ENCODE assay signal across 18 mouse cellular contexts in the genomic region with DNA sequence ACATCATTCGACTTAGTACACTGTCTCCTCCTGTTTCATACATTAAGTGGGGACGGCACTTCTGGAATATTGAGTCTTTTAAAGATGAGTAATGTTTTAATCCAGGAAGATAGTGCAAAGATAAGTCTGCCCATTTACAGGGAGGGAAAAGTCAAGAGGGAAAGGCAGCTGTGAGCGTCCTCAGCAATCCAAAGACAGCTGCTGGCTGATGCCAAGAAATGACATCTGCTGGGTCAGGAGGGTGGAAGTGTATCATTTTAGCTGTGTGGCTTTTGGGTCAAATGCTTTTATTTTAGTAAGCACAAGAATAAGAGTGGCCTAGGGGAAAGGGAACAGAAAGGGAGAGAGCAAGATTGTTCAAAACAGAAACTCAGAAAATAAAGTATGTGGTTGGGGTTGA. TPM values are rescaled to one million over a fixed set of nuclear protein-coding genes. Genes with fewer than 3 reads are reported as not detected.
DNase-seq lines count a peak whose midpoint lies in the region; ATAC-seq lines count a peak whose summit lies in the region.
"Had no signal": no experiment of that assay in that cellular context is flagged by ENCODE, and none has a peak within 500 bp of the region (broad histone marks: within the 10 kb centered on the region; RNA-seq: fewer than 3 reads in every experiment).

No protein-coding gene starts in this region.

- no peak overlapping the region for H3K27ac ChIP-seq in embryonic facial prominence, embryonic 14.5 days (replicated peaks; ENCODE audit: low read depth, low read length)
- H3K27ac ChIP-seq in embryonic facial prominence, embryonic 10.5 days (replicated peaks), result no peak overlapping the region
- H3K27ac ChIP-seq: forebrain, embryonic 15.5 days; heart, embryonic 13.5 days; hindbrain, embryonic 15.5 days had no signal

- 60% methylated on average over 3 of the region's 3 CpGs for WGBS in embryonic facial prominence, embryonic 14.5 days
- 79% methylated on average over 3 of the region's 3 CpGs for WGBS in embryonic facial prominence, embryonic 10.5 days

- H3K27me3 ChIP-seq in embryonic facial prominence, embryonic 14.5 days (replicated peaks; ENCODE audit: control insufficient read depth, insufficient read depth, low read length), result no peaks in the 10 kb centered on the region
- H3K27me3 ChIP-seq in embryonic facial prominence, embryonic 10.5 days (replicated peaks; ENCODE audit: low read depth, poor library complexity, severe bottlenecking), result no peaks in the 10 kb centered on the region
- H3K27me3 ChIP-seq: forebrain, embryonic 15.5 days; heart, embryonic 13.5 days; hindbrain, embryonic 15.5 days; Patski had no signal

- H3K9me3 ChIP-seq in embryonic facial prominence, embryonic 14.5 days (ENCODE audit: control insufficient read depth, low read length), result no peaks in the 10 kb centered on the region
- no peaks in the 10 kb centered on the region for H3K9me3 ChIP-seq in embryonic facial prominence, embryonic 10.5 days
- H3K9me3 ChIP-seq: forebrain, embryonic 15.5 days; heart, embryonic 13.5 days; hindbrain, embryonic 15.5 days had no signal

- H3K4me1 ChIP-seq in embryonic facial prominence, embryonic 14.5 days (ENCODE audit: control insufficient read depth, insufficient read depth, low read length), result no peaks in the 10 kb centered on the region
- peaks cover 11% of the 10 kb centered on the region; the same call in 1 of the 2 replicates for H3K4me1 ChIP-seq in embryonic facial prominence, embryonic 10.5 days

- no peak overlapping the region for H3K4me2 ChIP-seq in embryonic facial prominence, embryonic 14.5 days (ENCODE audit: low read depth, low read length)
- H3K4me2 ChIP-seq: forebrain, embryonic 15.5 days; heart, embryonic 13.5 days; hindbrain, embryonic 15.5 days had no signal

- no peak for ATAC-seq in embryonic facial prominence, embryonic 14.5 days (ENCODE audit: low read depth)
- ATAC-seq in granulocyte monocyte progenitor cell, adult 5-6 weeks (replicated peaks; ENCODE audit: poor library complexity, severe bottlenecking), result 0 out of 2 replicates have a peak, but pooled peaks have one; percentile 4
- ATAC-seq: activated CD4-positive, CD25-positive, alpha-beta regulatory T cell, adult 4 months; forebrain, embryonic 15.5 days; Patski had no signal

- no peak overlapping the region for H3K4me3 ChIP-seq in embryonic facial prominence, embryonic 14.5 days (ENCODE audit: low read depth, low read length)
- H3K4me3 ChIP-seq in embryonic facial prominence, embryonic 10.5 days, result no peak overlapping the region
- H3K4me3 ChIP-seq: forebrain, embryonic 15.5 days; heart, embryonic 13.5 days; hindbrain, embryonic 15.5 days had no signal

- DNase-seq in embryonic facial prominence, embryonic 14.5 days (ENCODE audit: low spot score), result peak; percentile 63
- no peak for DNase-seq in embryonic facial prominence, embryonic 10.5 days (ENCODE audit: low spot score)
- DNase-seq in kidney, postnatal 14 days, result peak; percentile 12
- DNase-seq in kidney, postnatal 36 days, result no peak
- no peak for DNase-seq in urinary bladder, postnatal 14 days (ENCODE audit: low spot score)
- no peak for DNase-seq in frontal cortex, postnatal 14 days (ENCODE audit: low spot score in 2 of 2)
- DNase-seq: adrenal gland, adult 2 months; adrenal gland, postnatal 25 days; cerebellum, adult 2 months; cerebellum, postnatal 10 days; gastrocnemius, postnatal 14 days; heart, postnatal 36 days had no signal

- H3K36me3 ChIP-seq in embryonic facial prominence, embryonic 14.5 days (ENCODE audit: control insufficient read depth, insufficient read depth, low read length), result no peaks in the 10 kb centered on the region
- H3K36me3 ChIP-seq in embryonic facial prominence, embryonic 10.5 days (replicated peaks), result no peaks in the 10 kb centered on the region
- H3K36me3 ChIP-seq: forebrain, embryonic 15.5 days; heart, embryonic 13.5 days; hindbrain, embryonic 15.5 days had no signal

- H3K9ac ChIP-seq in embryonic facial prominence, embryonic 14.5 days (ENCODE audit: low read depth, low read length), result no peak overlapping the region
- H3K9ac ChIP-seq: forebrain, embryonic 15.5 days; heart, embryonic 13.5 days; hindbrain, embryonic 15.5 days had no signal

RNA-seq across cellular contexts. Expression of a gene that starts 15.3 kb away (rescaled TPM):
- polyA plus RNA-seq in embryonic facial prominence, embryonic 14.5 days (2014; fragmentation: Nextera tagmentation; extraction: Ambion mirVana), result 5.9 and 6.6 TPM in 2 replicates
- 2.1 and 3.2 TPM in 2 replicates for polyA plus RNA-seq in embryonic facial prominence, embryonic 10.5 days (2016; fragmentation: Nextera tagmentation; extraction: Ambion mirVana)
- total RNA-seq in granulocyte monocyte progenitor cell, adult 5-6 weeks (2014; fragmentation: Nextera tagmentation), result not detected in 2 replicates
- 0.10 TPM in 1 of 2 replicates, not detected in the other for total RNA-seq in granulocyte monocyte progenitor cell, adult 5-6 weeks (2017)
- total RNA-seq: adrenal gland, postnatal 25 days had no signal
- polyA plus RNA-seq: adrenal gland, adult 2 months had no signal

Comparison
In these comparisons a context has a peak if more than half of its experiments do, and no peak if none do; other contexts are left out.
1. DNase-seq: peak in embryonic facial prominence, embryonic 14.5 days (single experiment) and kidney, postnatal 14 days (single experiment); none in embryonic facial prominence, embryonic 10.5 days (single experiment), kidney, postnatal 36 days (0 of 2), urinary bladder, postnatal 14 days (single experiment) and frontal cortex, postnatal 14 days (0 of 2).